Mouse (Mus musculus) layer of hippocampus, adult 2 months (tissue): ENCODE results near the gene Mtfr2. TPM values are rescaled to one million over a fixed set of nuclear protein-coding genes. Genes with fewer than 3 reads are reported as not detected.
A peak's percentile ranks its signal among the peaks of the same experiment; 100 is the strongest.

Experiments
- DNase-seq, 2 experiments: peaks; one replicate each; pipeline ENCODE4 v3.0.0; 2022; ENCODE audit warnings: low spot score in 2 of 2
- H3K27ac ChIP-seq: fragments of 200-600 bp; 2 replicates; pipeline ENCODE4 v1.8.1; 2022
- H3K4me3 ChIP-seq: fragments of 200-600 bp; 2 replicates; pipeline ENCODE4 v1.8.1; 2022; ENCODE audit warnings: mild to moderate bottlenecking
- CTCF ChIP-seq: fragments of 200-600 bp; conservative IDR thresholded peaks from 2 replicates; pipeline ENCODE4 v1.8.1; 2022; ENCODE audit warnings: antibody characterized with exemption, mild to moderate bottlenecking, moderate library complexity
- total RNA-seq, 2 experiments: library from RNA; stranded (reverse); gene quantifications; 2 replicates each; pipeline ENCODE4 v1.2.3; 2021

The Mtfr2 gene
- total RNA-seq, 2 experiments from 2014 or later, result 0.49 to 0.67 TPM

DNA sequence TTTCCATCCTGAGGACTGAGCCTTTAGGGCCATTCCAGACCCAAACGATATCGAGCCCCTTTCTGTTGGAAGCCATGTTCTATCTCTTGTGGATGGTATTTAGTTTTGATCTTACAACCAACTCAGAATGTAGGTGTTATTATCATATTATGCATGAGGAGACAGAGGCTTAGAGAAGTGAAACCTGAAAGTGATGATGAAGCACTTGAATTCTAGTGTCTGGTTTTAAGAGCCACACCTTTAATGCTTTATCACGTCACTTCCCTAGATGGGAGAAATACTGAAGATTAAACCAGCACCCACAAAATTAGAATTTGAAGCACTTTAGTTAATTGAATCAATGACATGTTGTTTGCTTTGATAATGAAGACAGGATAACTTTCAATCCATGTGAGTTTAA, 48.2 kb downstream of the Mtfr2 start:
- TF ChIP-seq CTCF, result no peak
- H3K4me3 ChIP-seq, result no peak overlapping the region
- no peak overlapping the region for H3K27ac ChIP-seq
- DNase-seq, result no peak

DNA sequence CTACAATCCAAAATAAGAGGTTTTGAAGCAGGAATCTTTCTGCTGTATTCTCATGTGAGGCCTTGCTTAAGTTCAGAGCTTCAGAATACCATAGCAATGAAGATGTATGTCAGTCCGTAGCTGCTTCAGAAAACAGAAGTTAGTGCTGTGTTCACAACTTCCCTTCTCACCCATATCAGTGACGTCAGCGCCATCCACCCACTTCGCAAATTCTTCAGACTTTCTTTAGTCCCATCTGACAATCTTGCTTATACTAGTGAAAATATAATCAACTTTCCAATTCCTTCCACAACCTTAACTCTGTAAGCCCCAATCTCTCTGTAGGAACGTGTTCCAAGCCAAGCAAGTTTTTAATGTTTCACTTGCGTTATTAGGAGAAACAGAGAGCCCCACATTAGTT, 50.7 kb downstream of the Mtfr2 start:
- TF ChIP-seq CTCF, result no peak
- Histone ChIP-seq H3K27ac (no peak overlapping the region), H3K4me3 (no peak overlapping the region)
- DNase-seq, result no peak

DNA sequence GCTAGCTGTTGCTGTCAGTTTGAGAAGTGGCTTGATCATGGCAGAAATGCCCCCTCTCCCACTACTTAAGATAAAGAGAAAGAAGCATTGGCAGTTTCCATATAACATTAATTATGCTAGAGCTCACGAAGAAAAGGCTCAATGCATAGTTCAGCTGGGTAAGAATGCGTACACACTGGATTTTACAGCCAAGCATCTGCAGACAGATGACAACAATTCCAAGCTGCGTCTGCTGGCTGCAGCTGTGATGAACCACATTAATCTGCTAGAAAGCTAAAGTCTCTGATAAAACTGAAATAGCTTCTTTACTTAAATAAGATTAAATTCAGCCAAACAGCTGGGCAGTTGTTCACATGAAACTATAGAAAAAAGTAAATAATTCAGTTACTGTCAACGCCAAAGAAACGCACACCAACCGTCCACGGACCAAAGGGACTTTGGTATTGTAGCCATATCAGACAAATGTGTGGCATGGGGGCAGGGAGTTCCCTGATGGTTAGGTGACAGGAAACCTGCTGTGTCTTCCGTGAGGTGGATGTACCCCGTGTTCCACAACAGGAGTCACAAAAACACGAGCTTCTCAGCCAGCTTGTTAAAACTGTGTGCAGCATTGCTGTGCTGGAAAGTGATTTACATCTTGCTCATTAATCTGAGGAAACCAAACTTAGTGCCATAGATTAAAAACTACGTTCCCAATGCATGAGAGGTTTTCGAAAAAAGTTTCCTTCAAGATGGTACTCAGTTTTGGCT, 51.2 kb downstream of the Mtfr2 start:
- no peak for DNase-seq
- no peak overlapping the region for H3K27ac ChIP-seq
- no peak overlapping the region for H3K4me3 ChIP-seq
- TF ChIP-seq CTCF, result no peak

DNA sequence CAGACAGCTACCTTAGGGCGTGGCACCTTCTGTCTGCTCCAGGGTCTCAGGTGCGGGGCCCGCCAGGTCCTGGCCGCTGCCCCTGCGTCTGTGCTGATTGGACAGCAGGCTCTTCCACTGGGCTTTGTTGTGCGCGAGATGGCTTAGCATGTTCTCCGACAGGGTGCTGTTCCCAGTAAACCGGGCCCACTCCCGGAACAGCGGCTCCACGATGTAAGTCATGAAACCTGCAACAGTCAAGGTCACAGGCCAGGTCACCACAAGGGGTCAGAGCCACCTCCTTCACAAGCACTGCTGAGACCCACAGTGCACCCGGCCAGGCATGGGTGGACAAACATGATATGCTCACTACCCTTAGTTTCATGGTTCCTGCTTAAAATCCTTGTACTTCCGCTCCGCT, 52.8 kb downstream of the Mtfr2 start:
- no peak for TF ChIP-seq CTCF
- DNase-seq, result no peak
- no peak overlapping the region for H3K4me3 ChIP-seq

DNA sequence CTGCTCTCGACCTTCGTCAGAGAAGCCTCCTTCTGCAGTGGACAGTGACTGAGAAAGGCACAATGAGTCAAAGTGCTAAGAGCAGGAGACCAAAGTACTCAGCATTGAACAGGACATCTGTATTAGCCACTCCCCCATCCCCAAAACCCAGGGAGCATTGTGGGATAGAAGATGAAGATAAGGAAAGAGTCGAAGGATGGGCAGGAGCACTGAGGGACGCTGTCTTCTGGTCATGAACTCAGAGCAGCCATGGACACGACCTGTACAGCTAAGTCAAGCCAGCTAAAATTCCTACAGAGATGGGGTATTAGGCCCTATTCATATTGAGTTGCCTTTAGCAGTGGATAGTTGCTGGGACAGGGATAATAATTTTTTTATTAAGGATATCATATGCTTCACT, 55.4 kb downstream of the Mtfr2 start:
- no peak for DNase-seq
- Histone ChIP-seq H3K27ac (no peak overlapping the region), H3K4me3 (no peak overlapping the region)
- no peak for TF ChIP-seq CTCF

More for the DNA sequence above, 52.8 kb downstream of the Mtfr2 start:
- H3K27ac ChIP-seq, result no peak overlapping the region

DNA sequence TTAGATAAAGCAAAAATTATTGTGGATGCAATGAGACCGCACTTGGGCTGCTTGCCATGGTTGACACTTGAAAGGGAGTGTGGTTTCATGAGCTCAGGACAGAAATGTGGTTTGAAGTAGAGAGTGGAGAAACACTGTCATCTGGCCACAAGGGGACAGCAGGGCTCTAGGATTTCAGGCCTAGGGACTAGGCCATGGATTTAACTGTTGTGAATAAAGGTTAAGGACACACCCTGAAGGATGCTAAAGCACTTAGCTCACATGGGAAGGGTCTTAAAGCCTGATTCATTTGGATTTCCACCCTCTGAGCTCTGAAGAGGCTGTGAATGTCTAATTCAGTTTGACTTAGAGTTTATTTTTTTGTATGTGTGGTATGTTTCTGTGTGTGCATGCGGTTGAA, 57.9 kb downstream of the Mtfr2 start:
- TF ChIP-seq CTCF, result peak; percentile 98
- DNase-seq, result peak; percentile 31 to 39
- H3K4me3 ChIP-seq, result no peak overlapping the region
- H3K27ac ChIP-seq, result no peak overlapping the region

DNA sequence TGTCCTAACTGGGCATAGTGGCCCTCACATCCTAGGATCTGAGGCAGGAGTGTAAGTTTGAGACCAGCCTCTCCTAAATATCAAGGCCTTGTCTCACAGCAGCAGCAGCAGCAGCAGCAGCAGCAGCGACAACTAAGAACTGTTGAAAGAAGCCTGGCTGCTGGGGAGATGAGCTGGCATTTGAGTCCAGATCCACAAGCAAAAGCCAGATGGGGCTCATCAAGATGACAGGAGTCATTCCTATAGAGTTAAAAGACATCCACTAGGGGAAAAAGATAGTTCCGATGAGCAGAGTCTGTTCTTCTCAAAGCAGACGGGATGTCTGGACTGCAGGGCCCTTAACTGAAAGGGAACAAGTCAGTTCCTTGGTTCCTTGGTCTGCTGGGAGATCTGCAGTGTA, 60.8 kb downstream of the Mtfr2 start:
- H3K4me3 ChIP-seq, result no peak overlapping the region
- no peak overlapping the region for H3K27ac ChIP-seq
- no peak for TF ChIP-seq CTCF

DNA sequence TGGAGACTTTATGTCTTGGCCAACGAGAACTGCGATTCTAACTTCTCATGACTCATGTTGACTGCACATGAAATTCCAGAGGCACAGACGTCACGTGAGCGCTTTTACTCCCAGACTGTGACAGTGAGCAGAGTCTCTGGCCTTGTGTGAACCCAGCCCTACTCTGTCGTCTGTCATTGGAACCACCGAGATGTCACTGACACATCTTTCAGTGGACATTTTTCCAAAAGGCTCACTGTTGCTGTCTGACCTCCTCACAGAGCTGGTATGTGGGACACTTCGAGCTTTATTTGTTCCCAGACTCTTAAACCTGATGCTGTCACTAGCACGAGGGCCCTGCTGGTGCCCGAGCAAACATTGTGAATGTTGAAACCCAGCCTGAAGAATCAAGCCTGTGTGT, 61.6 kb downstream of the Mtfr2 start:
- TF ChIP-seq CTCF, result no peak
- Histone ChIP-seq H3K27ac (no peak overlapping the region), H3K4me3 (no peak overlapping the region)
- DNase-seq, result no peak

More for the DNA sequence above, 60.8 kb downstream of the Mtfr2 start:
- no peak for DNase-seq

Other genes starting within 250 kb of the Mtfr2 start
- 100 to 1,000 TPM; 109 to 127 TPM for gene Map7, start 199.3 kb upstream of the Mtfr2 start, total RNA-seq
- gene Bclaf1, start 35.3 kb upstream of the Mtfr2 start, total RNA-seq, result 100 to 1,000 TPM; 139 to 143 TPM